Mouse (Mus musculus) adrenal gland, postnatal 10 days (tissue): ENCODE measurements at regions not wholly inside any gene's neighbourhood (a gene's known extent, or its start where the extent isn't known, plus 50 kb on each side); places are given as distances from the start of the nearest gene placed in this dataset.

Source experiments
- DNase-seq: peaks from one replicate; pipeline ENCODE4 v3.0.0; 2021; ENCODE audit warnings: mixed read lengths

- no peak for DNase-seq
These were observed 116.9 kb downstream of the Wif1 start for GRCm38 (mm10) chr10:121150668-121151067.

DNA sequence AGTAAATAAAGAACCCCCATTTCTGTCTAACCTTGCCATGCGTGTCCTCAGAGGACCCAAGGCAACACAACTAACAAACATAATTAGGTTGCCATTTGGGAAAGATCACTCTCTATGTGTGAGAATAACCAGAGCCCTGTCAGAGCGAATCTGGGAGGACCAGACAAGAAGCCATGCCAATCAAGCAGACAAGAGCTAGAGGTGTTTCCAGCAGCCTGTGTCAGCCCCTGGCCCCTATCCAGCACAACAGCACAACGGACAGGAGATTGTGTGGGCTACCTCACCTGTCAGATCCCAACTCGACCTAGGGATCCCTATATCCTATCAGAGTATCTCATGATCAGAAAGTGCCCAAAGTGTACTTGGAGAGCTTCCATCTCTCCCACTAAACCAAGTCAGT lies 119.9 kb downstream of the Wif1 start:
- DNase-seq: no peak

DNA sequence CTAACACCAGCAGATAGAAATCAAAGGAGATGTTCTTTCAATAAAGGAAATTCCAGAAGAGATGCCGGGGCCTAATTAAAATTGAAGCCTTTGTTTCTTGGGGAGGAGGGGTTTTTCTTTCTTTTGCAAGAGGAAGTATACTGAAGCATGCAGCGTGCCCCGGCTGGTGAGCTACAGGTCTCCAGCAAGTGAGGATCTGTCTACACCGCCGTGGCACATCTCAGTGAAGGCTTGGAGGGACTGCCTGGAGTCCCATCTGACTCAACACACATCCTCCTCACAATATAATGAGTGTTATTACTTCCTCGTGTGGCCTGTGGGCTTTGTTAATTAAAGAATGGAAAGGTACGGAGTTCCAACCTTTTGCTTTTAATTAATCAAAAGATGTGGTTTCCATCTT lies 126.7 kb downstream of the Wif1 start:
- no peak for DNase-seq

DNA sequence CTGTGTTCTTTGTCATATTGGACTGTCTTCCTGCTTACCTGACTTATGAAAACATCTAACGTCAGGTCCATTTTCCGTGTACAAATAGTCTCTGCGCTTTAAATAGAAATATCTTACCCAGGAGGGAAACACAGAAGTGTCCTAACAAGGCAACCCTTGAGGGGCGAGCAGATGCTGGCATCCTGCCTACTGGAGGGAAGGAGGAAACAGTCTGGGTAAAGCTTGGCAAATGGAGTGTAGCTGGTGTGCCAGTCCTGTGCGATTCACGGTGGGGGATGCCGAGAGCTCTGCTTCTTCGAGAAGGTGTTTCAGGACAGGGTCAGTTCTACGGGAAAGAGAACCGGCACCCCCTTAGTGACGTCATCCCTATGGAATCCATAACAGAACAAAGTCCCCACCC lies 127.4 kb downstream of the Wif1 start:
- no peak for DNase-seq

DNA sequence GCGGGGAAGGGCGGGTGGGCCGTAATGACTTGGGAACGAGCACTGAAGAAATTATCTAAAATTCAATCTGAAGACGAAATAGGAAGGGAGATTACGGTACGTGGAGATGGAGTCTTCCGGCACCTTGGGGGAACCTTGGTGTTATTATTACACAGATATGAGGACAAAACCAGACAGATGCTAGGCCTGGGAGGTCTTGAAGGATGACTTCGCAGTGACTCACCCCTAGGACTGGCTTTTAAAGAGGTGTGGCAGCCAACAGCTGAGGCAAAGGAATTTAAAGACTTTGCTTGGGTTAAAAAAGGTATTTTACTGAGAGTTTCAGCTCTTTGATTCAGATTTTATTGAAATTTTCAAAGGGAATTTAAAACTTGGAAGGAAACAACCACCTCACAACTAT lies 140.3 kb downstream of the Wif1 start:
- no peak for DNase-seq

DNA sequence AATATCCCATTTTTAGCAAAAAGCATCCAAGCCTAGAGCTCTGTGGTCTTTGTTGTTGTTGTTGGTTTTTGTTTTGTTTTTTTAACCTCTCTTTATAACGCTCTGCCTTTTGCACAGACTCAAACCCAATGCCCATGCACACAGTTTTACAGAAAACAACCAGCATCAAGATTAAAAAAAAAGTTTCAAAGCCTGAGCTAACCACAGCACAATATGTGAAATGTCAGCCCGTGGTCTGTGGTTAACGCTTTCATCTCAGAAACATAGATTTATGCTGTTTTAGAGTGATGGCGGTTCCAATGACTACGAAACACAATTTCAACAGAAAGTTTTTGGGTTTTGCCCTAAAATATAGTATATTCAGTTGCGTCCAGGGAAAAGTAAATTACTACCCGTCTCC lies 155.4 kb downstream of the Wif1 start:
- DNase-seq: no peak

GRCm38 (mm10) chr10:121199236-121199635 lies 151.8 kb downstream of the Tbc1d30 start:
- no peak for DNase-seq

- DNase-seq: no peak
These were observed 148.5 kb downstream of the Tbc1d30 start for GRCm38 (mm10) chr10:121202531-121202930.

GRCm38 (mm10) chr10:121205551-121205950 lies 145.5 kb downstream of the Tbc1d30 start:
- DNase-seq: no peak

DNA sequence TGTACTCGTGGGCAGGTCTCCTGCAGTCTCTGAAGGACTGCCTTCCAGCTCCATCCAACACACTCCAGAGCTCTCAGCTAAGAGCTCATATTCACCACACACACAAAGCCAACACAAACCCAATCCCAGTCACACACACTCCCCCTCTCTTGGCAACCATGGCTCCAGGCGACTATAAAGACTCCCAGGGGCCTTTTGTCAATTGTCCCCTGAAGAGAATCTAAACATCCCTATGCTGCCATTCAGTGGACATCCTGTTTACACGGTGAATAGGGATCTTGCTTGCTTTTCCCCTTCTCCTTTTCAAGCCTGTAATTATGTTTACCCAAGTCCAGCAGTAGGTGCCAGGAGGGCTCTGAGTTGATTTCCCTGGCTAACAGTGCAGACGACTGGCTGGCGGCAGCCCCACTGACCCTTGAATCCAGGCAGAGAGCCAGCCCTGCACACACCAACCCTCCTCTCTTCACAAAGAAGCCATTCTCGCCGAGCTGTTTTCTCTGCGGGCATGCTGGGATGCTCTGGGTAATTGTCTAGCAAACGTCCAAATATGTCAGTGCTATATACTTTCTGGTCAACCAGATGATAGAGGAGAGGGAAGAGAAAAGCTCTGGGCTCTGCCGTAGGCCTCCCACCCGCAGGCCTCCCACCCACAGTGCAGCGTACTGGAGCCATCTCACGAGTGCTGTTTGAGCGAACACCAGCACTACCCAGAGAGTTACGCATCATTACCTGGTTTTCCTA lies 144.9 kb downstream of the Tbc1d30 start:
- DNase-seq: peak; percentile 64

- no peak for DNase-seq
These were observed 144.4 kb downstream of the Tbc1d30 start for GRCm38 (mm10) chr10:121206743-121207039.
